Mouse (Mus musculus): ENCODE data around the gene Sestd1. TPM values are rescaled to one million over a fixed set of nuclear protein-coding genes. Genes with fewer than 3 reads are reported as not detected.

Gene Sestd1
- polyA plus RNA-seq, 1 experiment from 2014 or later = 17.3 TPM

DNA sequence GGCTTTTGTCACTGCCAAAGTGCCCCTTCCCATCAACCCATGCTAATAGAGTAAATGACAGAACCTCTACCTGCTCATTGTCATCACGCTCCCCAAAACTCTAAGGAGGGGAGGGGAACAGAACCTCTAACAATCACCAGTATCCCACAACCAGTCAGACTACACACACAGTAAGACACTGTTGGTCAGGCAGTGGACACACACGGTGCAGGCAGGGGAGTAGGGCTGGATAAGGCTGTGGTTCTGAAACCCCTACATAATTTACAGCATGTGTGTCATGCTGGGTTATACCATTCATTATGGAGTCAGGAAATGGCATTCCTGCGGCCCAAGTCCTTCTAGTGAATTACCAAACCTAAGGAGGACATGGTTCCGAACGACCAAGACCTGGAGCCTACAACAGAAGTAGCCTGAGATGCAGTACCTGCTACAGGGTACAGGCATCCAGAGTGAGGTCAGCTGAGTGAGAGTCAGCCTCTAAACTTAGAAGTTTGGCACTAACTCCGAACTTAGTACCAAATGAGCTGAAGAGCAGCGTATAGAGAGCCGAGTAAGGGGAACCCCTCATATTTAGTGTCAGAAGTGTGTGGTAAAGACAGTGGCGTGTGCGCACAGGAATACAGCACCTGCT lies 33.1 kb downstream of the Sestd1 start:
- no peak overlapping the region for H3K4me3 ChIP-seq
- no peaks in the 10 kb centered on the region for H3K27me3 ChIP-seq
- no peaks in the 10 kb centered on the region for H3K9me3 ChIP-seq
- H3K27ac ChIP-seq = no peak overlapping the region
- H3K36me3 ChIP-seq = peaks cover 12% of the 10 kb centered on the region
- no peak overlapping the region for H3K9ac ChIP-seq
- WGBS = 71% methylated on average over 10 of the region's 10 CpGs
- ATAC-seq (ENCODE audit: insufficient number of reproducible peaks, low FRiP score, low TSS enrichment, low read depth) = no peak
- no peak overlapping the region for H3K4me2 ChIP-seq
- H3K4me1 ChIP-seq = peaks cover 11% of the 10 kb centered on the region

DNA sequence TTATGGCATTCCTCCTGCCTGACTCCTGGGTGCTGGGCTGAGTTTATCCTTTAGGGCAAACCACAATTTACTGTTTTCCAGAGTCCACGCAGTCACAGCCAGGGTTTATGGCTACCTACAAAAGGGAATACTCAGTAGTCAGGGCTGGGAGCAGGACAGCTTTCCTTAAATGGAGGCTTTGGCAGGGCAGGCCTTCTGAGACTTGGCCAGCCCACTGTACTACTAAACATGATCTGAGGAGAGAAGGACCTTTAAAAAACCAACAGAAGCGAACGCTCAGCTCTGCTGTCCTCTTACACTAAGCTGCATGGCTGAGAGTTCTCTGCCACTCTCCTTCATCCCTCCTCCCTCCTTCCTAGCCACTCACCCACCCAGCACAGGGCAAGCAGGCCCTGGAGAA lies 34.6 kb downstream of the Sestd1 start:
- H3K4me3 ChIP-seq = no peak overlapping the region
- ATAC-seq (ENCODE audit: insufficient number of reproducible peaks, low FRiP score, low TSS enrichment, low read depth) = no peak
- peaks cover 19% of the 10 kb centered on the region for H3K36me3 ChIP-seq
- H3K4me2 ChIP-seq = no peak overlapping the region
- H3K27me3 ChIP-seq = no peaks in the 10 kb centered on the region
- H3K27ac ChIP-seq = no peak overlapping the region
- no peak overlapping the region for H3K9ac ChIP-seq
- 30% methylated on average over 3 of the region's 3 CpGs for whole genome bisulfite sequencing
- H3K4me1 ChIP-seq = peaks cover 11% of the 10 kb centered on the region
- H3K9me3 ChIP-seq = no peaks in the 10 kb centered on the region

DNA sequence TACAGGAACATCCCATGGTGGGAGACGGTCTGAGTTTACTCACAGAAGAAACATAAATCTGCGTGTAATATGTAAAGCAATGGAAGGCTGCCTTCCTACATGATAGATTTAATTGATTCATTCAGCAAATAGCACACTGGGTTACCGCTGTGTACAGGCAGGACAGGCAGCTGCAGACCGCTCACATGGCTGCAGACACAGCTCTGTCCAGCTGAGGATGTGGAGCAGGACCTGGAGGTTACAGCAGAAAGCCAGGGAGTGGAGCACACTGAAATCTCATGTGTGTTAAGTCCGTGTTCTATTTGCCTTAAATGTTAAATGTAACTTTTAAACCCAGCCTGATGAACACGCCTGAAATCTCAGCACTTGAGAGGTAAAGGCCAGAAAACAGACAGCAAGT lies 38.1 kb downstream of the Sestd1 start:
- Histone ChIP-seq H3K4me1 (peaks cover 11% of the 10 kb centered on the region), H3K4me2 (no peak overlapping the region), H3K36me3 (peaks cover 31% of the 10 kb centered on the region), H3K27ac (no peak overlapping the region), H3K9ac (no peak overlapping the region), H3K9me3 (no peaks in the 10 kb centered on the region), H3K4me3 (no peak overlapping the region), H3K27me3 (no peaks in the 10 kb centered on the region)
- WGBS = 92% methylated on average over 6 of the region's 6 CpGs
- no peak for ATAC-seq (ENCODE audit: insufficient number of reproducible peaks, low FRiP score, low TSS enrichment, low read depth)

DNA sequence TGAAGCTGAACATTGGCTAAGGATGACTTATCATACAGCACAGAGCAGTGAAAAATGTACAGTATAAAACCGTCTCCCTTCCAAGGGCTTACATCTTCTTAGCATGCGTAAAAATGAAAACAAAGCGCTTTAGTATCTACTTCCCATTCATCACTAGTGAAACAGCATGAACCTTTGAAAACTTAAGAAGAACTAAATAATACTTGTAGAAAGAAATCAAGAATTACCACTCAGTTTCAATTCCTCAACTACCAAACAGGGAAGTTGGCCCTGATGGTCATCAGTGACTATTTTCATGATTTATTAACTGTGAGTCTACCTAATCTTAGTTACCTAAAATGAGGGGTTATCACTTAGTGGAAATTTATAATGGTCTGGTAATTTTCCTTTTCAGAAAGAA lies 41.8 kb downstream of the Sestd1 start:
- 94% methylated on average over 3 of the region's 3 CpGs for WGBS
- no peak for ATAC-seq (ENCODE audit: insufficient number of reproducible peaks, low FRiP score, low TSS enrichment, low read depth)
- Histone ChIP-seq H3K36me3 (peaks cover 29% of the 10 kb centered on the region), H3K4me2 (no peak overlapping the region), H3K27me3 (no peaks in the 10 kb centered on the region), H3K9me3 (no peaks in the 10 kb centered on the region), H3K4me3 (no peak overlapping the region), H3K27ac (no peak overlapping the region), H3K4me1 (0 out of 2 replicates have a peak, but pooled peaks cover 5% of the 10 kb centered on the region), H3K9ac (no peak overlapping the region)

DNA sequence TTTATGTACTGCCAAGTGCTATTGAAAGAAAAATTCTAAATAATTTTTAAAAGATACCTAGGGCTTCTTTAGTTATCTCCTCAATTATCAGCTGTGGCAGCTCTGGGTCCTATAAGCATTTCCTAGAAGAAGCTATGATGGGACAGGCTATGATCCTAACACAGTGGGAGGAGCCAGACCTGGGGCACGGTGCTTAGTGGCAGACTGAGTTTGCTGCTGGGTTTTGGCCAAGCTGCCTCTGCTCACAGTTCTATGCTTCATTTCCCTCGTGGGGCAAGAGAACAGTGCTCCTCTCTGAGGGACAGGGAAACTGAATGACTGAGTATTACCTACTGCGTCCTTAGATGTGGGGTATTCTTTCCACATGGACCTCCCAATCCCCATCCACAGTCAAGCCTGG lies 42.3 kb downstream of the Sestd1 start:
- Histone ChIP-seq H3K4me3 (no peak overlapping the region), H3K4me2 (no peak overlapping the region), H3K9me3 (no peaks in the 10 kb centered on the region), H3K4me1 (0 out of 2 replicates have a peak, but pooled peaks cover 5% of the 10 kb centered on the region), H3K27me3 (no peaks in the 10 kb centered on the region), H3K36me3 (peaks cover 34% of the 10 kb centered on the region), H3K9ac (no peak overlapping the region), H3K27ac (no peak overlapping the region)
- ATAC-seq (ENCODE audit: insufficient number of reproducible peaks, low FRiP score, low TSS enrichment, low read depth) = no peak
- WGBS = 60% methylated on average over 3 of the region's 3 CpGs

DNA sequence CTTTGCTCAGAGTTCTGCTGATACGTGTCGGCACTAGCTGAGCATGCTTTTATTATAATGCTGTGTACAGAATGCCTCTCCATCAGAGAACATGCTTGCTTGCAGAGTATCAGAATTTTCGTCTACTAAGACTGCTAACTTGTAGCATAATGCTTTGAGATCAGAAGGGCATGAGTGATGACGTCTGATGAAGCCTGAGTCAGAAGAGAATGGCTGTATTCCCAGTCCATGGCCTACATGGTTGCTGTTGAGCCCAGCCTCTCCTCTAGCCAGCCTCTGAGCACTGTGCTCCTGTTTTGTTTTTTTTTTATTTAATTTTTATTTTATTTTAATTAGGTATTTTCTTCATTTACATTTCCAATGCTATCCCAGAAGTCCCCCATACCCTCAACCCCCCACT lies 43.5 kb downstream of the Sestd1 start:
- ATAC-seq (ENCODE audit: insufficient number of reproducible peaks, low FRiP score, low TSS enrichment, low read depth) = no peak
- H3K27ac ChIP-seq = no peak overlapping the region
- H3K36me3 ChIP-seq = peaks cover 43% of the 10 kb centered on the region
- no peaks in the 10 kb centered on the region for H3K27me3 ChIP-seq
- H3K9ac ChIP-seq = no peak overlapping the region
- WGBS = 81% methylated on average over 4 of the region's 4 CpGs
- H3K4me2 ChIP-seq = no peak overlapping the region
- no peaks in the 10 kb centered on the region for H3K9me3 ChIP-seq
- 0 out of 2 replicates have a peak, but pooled peaks cover 5% of the 10 kb centered on the region for H3K4me1 ChIP-seq
- H3K4me3 ChIP-seq = no peak overlapping the region

DNA sequence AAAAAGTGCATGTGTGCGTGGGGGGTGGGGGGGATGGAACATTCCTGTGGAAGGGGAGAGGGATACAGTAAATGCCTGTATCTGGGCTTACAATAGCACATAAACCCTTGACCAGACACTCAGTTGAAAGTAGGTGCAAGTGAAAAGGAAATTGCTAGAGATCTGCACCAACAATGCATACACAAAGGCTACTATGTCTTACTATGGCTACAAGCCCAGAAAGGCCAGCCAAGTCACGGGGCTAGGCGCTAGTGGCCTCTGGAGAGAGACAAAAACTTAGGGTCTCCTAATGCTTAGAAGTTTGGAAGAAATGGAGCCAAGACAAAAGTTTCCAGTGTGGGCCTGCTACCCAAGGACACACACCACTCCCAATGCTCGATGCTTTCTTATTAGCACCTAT lies 44.5 kb downstream of the Sestd1 start:
- H3K4me2 ChIP-seq = no peak overlapping the region
- H3K9me3 ChIP-seq = no peaks in the 10 kb centered on the region
- H3K36me3 ChIP-seq = peaks cover 45% of the 10 kb centered on the region
- H3K4me1 ChIP-seq = 0 out of 2 replicates have a peak, but pooled peaks cover 5% of the 10 kb centered on the region
- ATAC-seq (ENCODE audit: insufficient number of reproducible peaks, low FRiP score, low TSS enrichment, low read depth) = no peak
- no peaks in the 10 kb centered on the region for H3K27me3 ChIP-seq
- peak overlapping the region; percentile 43; the same call in 1 of the 2 replicates for H3K27ac ChIP-seq
- no peak overlapping the region for H3K9ac ChIP-seq
- WGBS = 58% methylated on average over 4 of the region's 4 CpGs
- H3K4me3 ChIP-seq = no peak overlapping the region

DNA sequence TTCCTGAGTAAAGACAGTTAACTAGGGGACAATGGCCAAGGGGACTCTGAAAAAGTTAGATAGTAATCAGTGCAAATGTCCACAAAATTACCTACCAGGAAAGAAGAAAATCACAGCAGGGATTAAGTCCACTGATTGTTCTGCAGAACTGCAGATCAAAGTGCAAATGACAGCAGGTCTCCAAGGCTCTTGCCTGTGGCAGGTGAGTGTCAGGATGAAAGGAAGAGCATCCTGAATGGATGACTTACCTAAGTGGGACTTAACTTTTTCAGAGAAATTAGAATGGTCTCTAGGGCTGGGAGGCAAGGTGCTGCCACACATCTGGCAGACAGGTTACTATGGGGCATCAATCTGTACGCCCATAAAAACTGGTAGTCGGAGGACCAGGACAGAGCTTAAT lies 47.8 kb downstream of the Sestd1 start:
- 0 out of 2 replicates have a peak, but pooled peaks cover 2% of the 10 kb centered on the region for H3K4me1 ChIP-seq
- no peaks in the 10 kb centered on the region for H3K27me3 ChIP-seq
- H3K9me3 ChIP-seq = no peaks in the 10 kb centered on the region
- H3K27ac ChIP-seq = no peak overlapping the region
- H3K36me3 ChIP-seq = peaks cover 35% of the 10 kb centered on the region
- no peak overlapping the region for H3K4me3 ChIP-seq
- H3K4me2 ChIP-seq = no peak overlapping the region
- no peak for ATAC-seq (ENCODE audit: insufficient number of reproducible peaks, low FRiP score, low TSS enrichment, low read depth)
- 83% methylated on average over 2 of the region's 2 CpGs for WGBS
- no peak overlapping the region for H3K9ac ChIP-seq

DNA sequence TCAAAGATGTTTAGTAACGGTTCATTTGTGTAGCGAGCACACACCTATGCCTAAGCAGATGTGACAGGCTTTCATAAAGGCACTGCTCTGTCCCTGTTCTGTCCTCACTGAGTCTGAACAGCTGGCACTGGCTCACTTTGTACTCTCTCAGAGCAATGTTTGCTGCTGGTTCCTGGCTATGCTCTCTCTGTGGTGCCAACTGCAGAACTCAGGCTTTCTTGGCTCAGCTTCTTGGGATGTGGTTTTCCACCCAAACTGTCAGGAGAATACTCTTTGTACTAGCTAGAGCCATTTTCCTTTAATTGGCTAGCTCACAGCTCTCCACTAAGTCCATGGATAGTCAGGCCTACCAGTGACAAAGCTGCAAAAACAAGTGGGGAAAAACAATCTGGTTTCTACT lies 59.4 kb downstream of the Sestd1 start:
- H3K27me3 ChIP-seq = no peaks in the 10 kb centered on the region
- H3K36me3 ChIP-seq = peaks cover 11% of the 10 kb centered on the region; the same call in 1 of the 2 replicates
- no peak overlapping the region for H3K27ac ChIP-seq
- H3K4me3 ChIP-seq = no peak overlapping the region
- no peaks in the 10 kb centered on the region for H3K9me3 ChIP-seq
- H3K9ac ChIP-seq = no peak overlapping the region
- 89% methylated on average over 2 of the region's 2 CpGs for whole genome bisulfite sequencing
- ATAC-seq (ENCODE audit: insufficient number of reproducible peaks, low FRiP score, low TSS enrichment, low read depth) = no peak
- no peak overlapping the region for H3K4me2 ChIP-seq
- H3K4me1 ChIP-seq = no peaks in the 10 kb centered on the region

DNA sequence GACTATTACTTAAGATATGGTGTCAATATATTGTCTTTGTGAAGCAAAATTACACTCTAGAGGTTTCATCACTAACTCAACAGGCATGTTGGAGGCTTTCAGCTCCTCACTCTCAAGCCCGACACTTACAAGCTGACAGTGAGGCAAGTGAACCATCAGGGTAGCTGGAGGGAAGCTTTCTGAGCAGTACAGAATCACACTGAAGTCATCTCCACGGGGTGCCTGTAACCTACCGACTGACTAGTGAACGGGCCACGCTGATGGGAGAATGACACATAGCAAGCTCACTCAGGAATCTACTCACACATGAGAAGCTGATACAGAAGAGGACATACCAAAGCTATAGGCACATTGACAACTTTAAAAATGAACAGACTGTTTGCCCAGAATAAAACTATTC lies 67.5 kb downstream of the Sestd1 start:
- no peaks in the 10 kb centered on the region for H3K9me3 ChIP-seq
- H3K4me1 ChIP-seq = no peaks in the 10 kb centered on the region
- no peaks in the 10 kb centered on the region for H3K27me3 ChIP-seq
- H3K9ac ChIP-seq = no peak overlapping the region
- no peak overlapping the region for H3K27ac ChIP-seq
- no peak overlapping the region for H3K4me3 ChIP-seq
- ATAC-seq (ENCODE audit: insufficient number of reproducible peaks, low FRiP score, low TSS enrichment, low read depth) = no peak
- peaks cover 24% of the 10 kb centered on the region for H3K36me3 ChIP-seq
- H3K4me2 ChIP-seq = no peak overlapping the region
- WGBS = 83% methylated on average over 5 of the region's 5 CpGs

DNA sequence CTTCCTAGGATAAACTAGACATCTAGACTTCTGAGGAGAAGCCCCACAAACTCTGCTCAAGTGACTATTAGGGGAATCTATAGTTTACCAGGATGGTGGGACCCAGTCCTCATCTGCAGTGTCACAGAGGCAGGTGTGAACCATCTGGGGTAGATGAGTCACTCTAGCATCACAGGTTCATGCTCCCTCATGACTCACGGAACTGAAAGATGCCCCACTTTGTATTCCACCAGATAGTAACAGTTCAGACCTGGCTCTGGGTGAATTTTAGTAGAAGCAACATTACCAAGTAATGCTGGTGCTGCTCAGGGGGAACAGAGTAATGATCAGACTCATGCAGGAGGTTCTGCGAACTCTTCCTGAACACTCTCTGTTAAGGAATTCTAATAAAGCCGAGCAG lies 73.4 kb downstream of the Sestd1 start:
- H3K27ac ChIP-seq = no peak overlapping the region
- no peaks in the 10 kb centered on the region for H3K4me1 ChIP-seq
- no peak overlapping the region for H3K9ac ChIP-seq
- no peak overlapping the region for H3K4me3 ChIP-seq
- WGBS = 90% methylated on average over 3 of the region's 3 CpGs
- no peaks in the 10 kb centered on the region for H3K27me3 ChIP-seq
- no peaks in the 10 kb centered on the region for H3K9me3 ChIP-seq
- ATAC-seq (ENCODE audit: insufficient number of reproducible peaks, low FRiP score, low TSS enrichment, low read depth) = no peak
- H3K4me2 ChIP-seq = no peak overlapping the region
- H3K36me3 ChIP-seq = peaks cover 22% of the 10 kb centered on the region

DNA sequence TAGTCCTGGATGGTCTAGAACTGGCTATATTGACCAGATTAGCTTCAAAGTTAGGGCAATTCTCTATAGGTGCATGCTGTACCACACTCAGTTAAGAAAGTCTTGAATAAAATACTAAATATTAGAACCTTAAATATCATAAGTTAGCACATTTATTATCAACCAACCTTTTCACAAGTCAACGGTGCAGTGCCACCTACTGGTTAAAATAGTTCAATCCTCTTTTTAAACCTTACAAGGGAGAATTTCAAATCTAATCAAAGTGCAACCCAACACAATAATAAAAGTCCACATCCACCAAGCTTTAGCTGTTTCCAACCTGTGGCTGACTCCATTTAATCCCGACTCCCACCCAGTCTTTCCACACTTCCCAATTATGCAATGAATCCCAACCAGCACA lies 76.5 kb downstream of the Sestd1 start:
- 57% methylated on average over 2 of the region's 2 CpGs for WGBS

DNA sequence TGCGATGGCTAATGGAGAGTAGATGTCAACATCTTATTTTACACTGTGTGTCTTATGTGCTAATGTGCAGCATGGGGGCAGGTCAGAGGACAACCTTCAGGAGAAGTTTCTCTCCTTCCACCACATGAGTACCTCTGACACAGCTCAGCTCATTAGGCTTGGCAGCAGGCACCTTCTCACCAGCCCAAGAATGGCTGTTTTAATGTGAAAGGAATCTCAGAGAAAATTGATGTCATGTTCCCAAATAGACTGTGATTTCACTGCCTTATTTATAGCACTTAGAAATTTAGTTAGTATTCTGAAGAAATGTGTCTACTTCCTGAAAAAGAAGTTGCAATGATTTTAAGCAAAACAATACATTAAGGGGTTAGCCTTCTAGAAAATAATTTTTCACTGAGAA lies 78.5 kb downstream of the Sestd1 start:
- 93% methylated on average over 1 of the region's 1 CpGs for WGBS
- Histone ChIP-seq H3K4me1 (no peaks in the 10 kb centered on the region), H3K4me2 (no peak overlapping the region), H3K27ac (no peak overlapping the region), H3K9me3 (no peaks in the 10 kb centered on the region), H3K36me3 (peaks cover 15% of the 10 kb centered on the region), H3K4me3 (no peak overlapping the region), H3K27me3 (no peaks in the 10 kb centered on the region), H3K9ac (no peak overlapping the region)
- no peak for ATAC-seq (ENCODE audit: insufficient number of reproducible peaks, low FRiP score, low TSS enrichment, low read depth)

More for the DNA sequence above, 76.5 kb downstream of the Sestd1 start:
- no peaks in the 10 kb centered on the region for H3K9me3 ChIP-seq
- no peak overlapping the region for H3K9ac ChIP-seq
- H3K4me2 ChIP-seq = no peak overlapping the region
- H3K27me3 ChIP-seq = no peaks in the 10 kb centered on the region
- H3K4me1 ChIP-seq = no peaks in the 10 kb centered on the region
- no peak overlapping the region for H3K27ac ChIP-seq
- H3K4me3 ChIP-seq = no peak overlapping the region
- peaks cover 11% of the 10 kb centered on the region for H3K36me3 ChIP-seq
- ATAC-seq (ENCODE audit: insufficient number of reproducible peaks, low FRiP score, low TSS enrichment, low read depth) = no peak
